Mouse (Mus musculus) hindbrain, embryonic 14.5 days (tissue): Measurements from ENCODE around the gene Vmn1r69. TPM values are rescaled to one million over a fixed set of nuclear protein-coding genes. Genes with fewer than 3 reads are reported as not detected.

Source experiments
- ATAC-seq: fragments of 200-750 bp; cut with Nextera tagmentation; 2 replicates; pipeline ENCODE4 v1.8.0; 2017; ENCODE audit warnings: moderate number of reproducible peaks, mild to moderate bottlenecking, moderate TSS enrichment, moderate library complexity; ENCODE audit not compliant: low FRiP score
- DNase-seq: peaks from one replicate; pipeline ENCODE4 v3.0.0-alpha.2; 2015; ENCODE audit warnings: low spot score
- H3K27ac ChIP-seq: fragments of 300-500 bp; sonication (generic); 2 replicates; pipeline ENCODE4 v1.5.1; 2014; ENCODE audit warnings: mild to moderate bottlenecking, moderate library complexity
- H3K27me3 ChIP-seq: fragments of 300-500 bp; sonication (generic); 2 replicates; pipeline ENCODE4 v1.6.1; 2014; ENCODE audit warnings: mild to moderate bottlenecking, low read length, mixed read lengths; ENCODE audit not compliant: control insufficient read depth, insufficient read depth
- H3K36me3 ChIP-seq: fragments of 300-500 bp; sonication (generic); replicated peaks from 2 replicates; pipeline ENCODE4 v1.6.1; 2014; ENCODE audit not compliant: control insufficient read depth, insufficient read depth
- H3K4me1 ChIP-seq: fragments of 300-500 bp; sonication (generic); replicated peaks from 2 replicates; pipeline ENCODE4 v1.6.1; 2014; ENCODE audit warnings: antibody characterized with exemption, low read length, mixed read lengths; ENCODE audit not compliant: control insufficient read depth, insufficient read depth
- H3K4me2 ChIP-seq: fragments of 300-500 bp; sonication (generic); replicated peaks from 2 replicates; pipeline ENCODE4 v1.6.1; 2014; ENCODE audit warnings: mild to moderate bottlenecking, moderate library complexity
- H3K4me3 ChIP-seq: fragments of 300-500 bp; sonication (generic); replicated peaks from 2 replicates; pipeline ENCODE4 v1.5.1; 2014; ENCODE audit warnings: mild to moderate bottlenecking, low read length
- H3K9ac ChIP-seq: fragments of 300-500 bp; sonication (generic); 2 replicates; pipeline ENCODE4 v1.6.1; 2014
- H3K9me3 ChIP-seq: fragments of 300-500 bp; sonication (generic); 2 replicates; pipeline ENCODE4 v1.6.1; 2016; ENCODE audit warnings: low read length; ENCODE audit not compliant: control insufficient read depth
- WGBS: fragments of 180-500 bp; shearing (Covaris S2); extraction: QIAGEN DNeasy Blood & Tissue Kit; methylation state at CpG from one replicate; pipeline ENCODE4 v1.1.7; 2014; 5-methylcytosine and 5-hydroxymethylcytosine counted together
- polyA plus RNA-seq: library from polyadenylated mRNA; unstranded; fragments of >200 nt; fragmentation: Nextera tagmentation; extraction: Ambion mirVana; gene quantifications from 2 replicates; pipeline ENCODE4 v1.2.1, GENCODE M21; 2014

Vmn1r69 gene
- not detected in 2 replicates for polyA plus RNA-seq

- Histone ChIP-seq H3K4me3 (no peak within 1 kb of the TSS), H3K9me3 (peaks cover 31% of the 10 kb centered on the region), H3K36me3 (no peaks in the 10 kb centered on the region), H3K4me1 (no peaks in the 10 kb centered on the region), H3K4me2 (no peak within 1 kb of the TSS), H3K9ac (no peak within 1 kb of the TSS), H3K27me3 (no peaks in the 10 kb centered on the region), H3K27ac (no peak within 1 kb of the TSS)
- ATAC-seq (no peak), DNase-seq (no peak)
Observed at GRCm38 (mm10) chr7:10613559-10613958, at the start of gene Vmn1r69. Gene Vmn1r69 (minus strand): TSS chr7:10613659.

GRCm38 (mm10) chr7:10631232-10631631 is 17.8 kb upstream of the Vmn1r69 start, which contains the start of gene Vmn1r70:
Gene Vmn1r70 (plus strand): TSS chr7:10631532.
- H3K9me3 ChIP-seq: peaks cover 46% of the 10 kb centered on the region
- no peak within 1 kb of the TSS for H3K9ac ChIP-seq
- no peak within 1 kb of the TSS for H3K4me3 ChIP-seq
- H3K4me1 ChIP-seq: no peaks in the 10 kb centered on the region
- DNase-seq (no peak), ATAC-seq (no peak)
- H3K27ac ChIP-seq: no peak within 1 kb of the TSS
- no peaks in the 10 kb centered on the region for H3K36me3 ChIP-seq
- H3K4me2 ChIP-seq: no peak within 1 kb of the TSS
- no peaks in the 10 kb centered on the region for H3K27me3 ChIP-seq
- WGBS: 68% methylated on average over 1 of the region's 1 CpGs

- Histone ChIP-seq H3K4me1 (no peaks in the 10 kb centered on the region), H3K4me3 (no peak within 1 kb of the TSS), H3K9ac (no peak within 1 kb of the TSS), H3K9me3 (peaks cover 11% of the 10 kb centered on the region; the same call in 1 of the 2 replicates), H3K27ac (no peak within 1 kb of the TSS), H3K27me3 (no peaks in the 10 kb centered on the region), H3K36me3 (no peaks in the 10 kb centered on the region), H3K4me2 (no peak within 1 kb of the TSS)
- no peak for DNase-seq
- 70% methylated on average over 2 of the region's 2 CpGs for WGBS
- no peak for ATAC-seq
Observed at GRCm38 (mm10) chr7:10558385-10558784, 55.1 kb downstream of the Vmn1r69 start, which contains the start of gene Vmn1r68. Gene Vmn1r68 (minus strand): TSS chr7:10558485.

Other genes with a start within 250 kb of the Vmn1r69 start
- not detected in 2 replicates for gene Vmn1r67, start 170.3 kb downstream of the Vmn1r69 start, polyA plus RNA-seq
- 38.7 and 46.1 TPM in 2 replicates for gene Zik1, start 118.3 kb downstream of the Vmn1r69 start, polyA plus RNA-seq
- not detected in 2 replicates for gene Vmn1r68, start 55.2 kb downstream of the Vmn1r69 start, polyA plus RNA-seq
- gene Vmn1r70, start 17.9 kb upstream of the Vmn1r69 start, polyA plus RNA-seq: not detected in 2 replicates
- gene Nlrp4b, start 74.1 kb upstream of the Vmn1r69 start, polyA plus RNA-seq: not detected in 2 replicates
- not detected in 2 replicates for gene Vmn1r71, start 140.7 kb upstream of the Vmn1r69 start, polyA plus RNA-seq